Mouse (Mus musculus) layer of hippocampus, adult 18-20 months (tissue): ENCODE data around the gene Cenps. TPM values are rescaled to one million over a fixed set of nuclear protein-coding genes. Genes with fewer than 3 reads are reported as not detected.
A peak's percentile ranks its signal among the peaks of the same experiment; 100 is the strongest.

Experiments
- DNase-seq, 2 experiments: peaks; one replicate each; pipeline ENCODE4 v3.0.0; 2022; ENCODE audit warnings: low spot score in 2 of 2
- total RNA-seq, 2 experiments: library from RNA; stranded (reverse); gene quantifications; 2 replicates each; pipeline ENCODE4 v1.2.3; 2021

The Cenps gene
- total RNA-seq, 2 experiments from 2014 or later = 21.1 to 23.8 TPM

GRCm38 (mm10) chr4:149157415-149157973, 20.1 kb upstream of the Cenps start:
- DNase-seq = no peak

- DNase-seq = no peak
Measured at GRCm38 (mm10) chr4:149155711-149156110, 18.3 kb upstream of the Cenps start.

GRCm38 (mm10) chr4:149154859-149155258, 17.4 kb upstream of the Cenps start:
- no peak for DNase-seq

GRCm38 (mm10) chr4:149150721-149151120, 13.3 kb upstream of the Cenps start:
- no peak for DNase-seq

- DNase-seq = no peak
Measured at GRCm38 (mm10) chr4:149150256-149150655, 12.8 kb upstream of the Cenps start.

- no peak for DNase-seq
Measured at GRCm38 (mm10) chr4:149149611-149150010, 12.2 kb upstream of the Cenps start.

GRCm38 (mm10) chr4:149149196-149149595, 11.8 kb upstream of the Cenps start:
- DNase-seq = no peak

GRCm38 (mm10) chr4:149148084-149148483, 10.7 kb upstream of the Cenps start:
- DNase-seq = no peak

- DNase-seq = no peak
Measured at GRCm38 (mm10) chr4:149147528-149147927, 10.1 kb upstream of the Cenps start.

GRCm38 (mm10) chr4:149145151-149145550, 7.7 kb upstream of the Cenps start:
- DNase-seq = no peak

- DNase-seq = peak; percentile 77 to 91
Measured at GRCm38 (mm10) chr4:149144459-149144858, 7.0 kb upstream of the Cenps start.

GRCm38 (mm10) chr4:149143594-149143993, 6.2 kb upstream of the Cenps start:
- no peak for DNase-seq

GRCm38 (mm10) chr4:149138515-149138914, 1.1 kb upstream of the Cenps start:
- DNase-seq = no peak

- DNase-seq = no peak
Measured at GRCm38 (mm10) chr4:149136116-149136850, 1.1 kb downstream of the Cenps start.

GRCm38 (mm10) chr4:149133395-149133794, 4.0 kb downstream of the Cenps start:
- DNase-seq = no peak

GRCm38 (mm10) chr4:149131789-149132565, 5.5 kb downstream of the Cenps start:
- no peak for DNase-seq

- DNase-seq = no peak
Measured at GRCm38 (mm10) chr4:149131021-149131752, 6.2 kb downstream of the Cenps start.

GRCm38 (mm10) chr4:149128467-149128866, 9.0 kb downstream of the Cenps start:
- no peak for DNase-seq

GRCm38 (mm10) chr4:149126663-149127062, 10.8 kb downstream of the Cenps start, which contains the start of gene Cort:
Gene Cort (minus strand): TSS chr4:149126763.
- no peak for DNase-seq

- DNase-seq = no peak
Measured at GRCm38 (mm10) chr4:149126115-149126509, 11.3 kb downstream of the Cenps start.

GRCm38 (mm10) chr4:149125341-149126114, 11.9 kb downstream of the Cenps start:
- no peak for DNase-seq
